Mouse (Mus musculus) forebrain, embryonic 12.5 days (tissue): Measurements from ENCODE around the gene Tap2. TPM values are rescaled to one million over a fixed set of nuclear protein-coding genes. Genes with fewer than 3 reads are reported as not detected.

Experiments
- ATAC-seq: fragments of 200-750 bp; cut with Nextera tagmentation; 2 replicates; pipeline ENCODE4 v1.8.0; 2017; ENCODE audit warnings: moderate TSS enrichment; ENCODE audit not compliant: low FRiP score
- H3K27ac ChIP-seq: fragments of 300-500 bp; sonication (generic); 2 replicates; pipeline ENCODE4 v1.5.1; 2016; ENCODE audit warnings: mild to moderate bottlenecking
- H3K27me3 ChIP-seq: fragments of 300-500 bp; sonication (generic); 2 replicates; pipeline ENCODE4 v1.6.1; 2016; ENCODE audit warnings: mild to moderate bottlenecking
- H3K36me3 ChIP-seq: fragments of 300-500 bp; sonication (generic); replicated peaks from 2 replicates; pipeline ENCODE4 v1.6.1; 2016; ENCODE audit warnings: mild to moderate bottlenecking
- H3K4me1 ChIP-seq: fragments of 300-500 bp; sonication (generic); 2 replicates; pipeline ENCODE4 v1.6.1; 2016
- H3K4me2 ChIP-seq: fragments of 300-500 bp; sonication (generic); 2 replicates; pipeline ENCODE4 v1.6.1; 2016; ENCODE audit warnings: mild to moderate bottlenecking, moderate library complexity
- H3K4me3 ChIP-seq: fragments of 300-500 bp; sonication (generic); replicated peaks from 2 replicates; pipeline ENCODE4 v1.5.1; 2016; ENCODE audit warnings: mild to moderate bottlenecking
- H3K9ac ChIP-seq: fragments of 300-500 bp; sonication (generic); 2 replicates; pipeline ENCODE4 v1.6.1; 2016; ENCODE audit warnings: mild to moderate bottlenecking
- H3K9me3 ChIP-seq: fragments of 300-500 bp; sonication (generic); 2 replicates; pipeline ENCODE4 v1.6.1; 2016
- WGBS: fragments of 180-500 bp; shearing (Covaris S2); methylation state at CpG from one replicate; pipeline ENCODE4 v1.1.7; 2016; 5-methylcytosine and 5-hydroxymethylcytosine counted together
- polyA plus RNA-seq: library from polyadenylated mRNA; unstranded; fragments of >200 nt; fragmentation: Nextera tagmentation; extraction: Ambion mirVana; gene quantifications from 2 replicates; pipeline ENCODE4 v1.2.1, GENCODE M21; 2016

Gene Tap2
- 0.47 and 1.1 TPM in 2 replicates for polyA plus RNA-seq

GRCm38 (mm10) chr17:34203444-34203843 lies at the start of gene Tap2:
Gene Tap2, plus strand, starts transcription at chr17:34203527.
- WGBS = 57% methylated on average over 5 of the region's 5 CpGs
- Histone ChIP-seq H3K9ac (peak within 1 kb of the TSS; percentile 62), H3K4me2 (peak within 1 kb of the TSS; percentile 92), H3K9me3 (no peaks in the 10 kb centered on the region), H3K27me3 (peaks cover 80% of the 10 kb centered on the region), H3K4me3 (peak within 1 kb of the TSS; percentile 64), H3K36me3 (no peaks in the 10 kb centered on the region), H3K4me1 (peaks cover 5% of the 10 kb centered on the region; the same call in 1 of the 2 replicates), H3K27ac (no peak within 1 kb of the TSS)
- ATAC-seq = no peak

DNA sequence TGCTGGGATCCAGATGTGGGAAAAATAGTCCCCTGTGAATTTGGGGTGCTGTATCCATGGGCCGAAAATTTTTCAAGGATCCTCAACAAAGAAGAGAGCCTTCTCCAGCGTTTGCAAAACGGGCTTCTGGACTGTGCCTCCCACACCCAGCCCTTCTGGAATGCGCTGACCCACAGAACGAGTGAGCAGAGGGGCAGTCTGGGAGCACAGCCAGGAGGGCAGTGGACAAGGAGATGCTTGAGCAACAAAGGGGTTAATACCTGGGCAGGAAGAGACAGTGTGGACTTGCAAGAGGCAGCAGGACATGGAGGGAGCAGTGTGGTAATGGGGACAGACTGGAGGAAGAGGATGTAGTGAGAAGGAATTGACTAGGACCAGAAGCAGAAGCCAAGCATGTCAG lies 47.8 kb upstream of the Tap2 start:
- 50% methylated on average over 5 of the region's 5 CpGs for WGBS
- Histone ChIP-seq H3K4me1 (no peaks in the 10 kb centered on the region), H3K4me3 (no peak overlapping the region), H3K9ac (no peak overlapping the region), H3K27ac (no peak overlapping the region), H3K4me2 (no peak overlapping the region), H3K27me3 (no peaks in the 10 kb centered on the region), H3K36me3 (no peaks in the 10 kb centered on the region), H3K9me3 (no peaks in the 10 kb centered on the region)
- ATAC-seq = no peak

GRCm38 (mm10) chr17:34164202-34164895 lies 39.0 kb upstream of the Tap2 start:
- Histone ChIP-seq H3K36me3 (no peaks in the 10 kb centered on the region), H3K9me3 (peaks cover 3% of the 10 kb centered on the region; the same call in 1 of the 2 replicates), H3K4me2 (no peak overlapping the region), H3K27me3 (peaks cover 12% of the 10 kb centered on the region; the same call in 1 of the 2 replicates), H3K9ac (no peak overlapping the region), H3K4me3 (no peak overlapping the region), H3K27ac (no peak overlapping the region), H3K4me1 (no peaks in the 10 kb centered on the region)
- no peak for ATAC-seq
- 42% methylated on average over 9 of the region's 9 CpGs for WGBS

- ATAC-seq = no peak
- 84% methylated on average over 6 of the region's 6 CpGs for WGBS
These were observed 38.1 kb upstream of the Tap2 start for GRCm38 (mm10) chr17:34165033-34165730.

GRCm38 (mm10) chr17:34169279-34169678 lies 34.0 kb upstream of the Tap2 start:
- no peaks in the 10 kb centered on the region for H3K4me1 ChIP-seq
- H3K27ac ChIP-seq = no peak overlapping the region
- H3K36me3 ChIP-seq = no peaks in the 10 kb centered on the region
- ATAC-seq = no peak
- no peak overlapping the region for H3K4me3 ChIP-seq
- H3K27me3 ChIP-seq = peaks cover 15% of the 10 kb centered on the region; the same call in 1 of the 2 replicates
- H3K9ac ChIP-seq = 0 out of 2 replicates have a peak overlapping the region, but pooled peaks have one; percentile 14
- H3K9me3 ChIP-seq = peaks cover 9% of the 10 kb centered on the region; the same call in 1 of the 2 replicates
- WGBS = 0% methylated on average over 2 of the region's 2 CpGs
- H3K4me2 ChIP-seq = no peak overlapping the region

More at GRCm38 (mm10) chr17:34165033-34165730, 38.1 kb upstream of the Tap2 start:
- Histone ChIP-seq H3K4me3 (no peak overlapping the region), H3K9ac (no peak overlapping the region), H3K27ac (no peak overlapping the region), H3K27me3 (peaks cover 13% of the 10 kb centered on the region; the same call in 1 of the 2 replicates), H3K4me2 (no peak overlapping the region), H3K4me1 (no peaks in the 10 kb centered on the region), H3K36me3 (no peaks in the 10 kb centered on the region), H3K9me3 (peaks cover 3% of the 10 kb centered on the region; the same call in 1 of the 2 replicates)

- 23% methylated on average over 4 of the region's 4 CpGs for whole genome bisulfite sequencing
- H3K4me3 ChIP-seq = no peak overlapping the region
- 0 out of 2 replicates have a peak, but pooled peaks cover 7% of the 10 kb centered on the region for H3K9me3 ChIP-seq
- no peaks in the 10 kb centered on the region for H3K4me1 ChIP-seq
- H3K36me3 ChIP-seq = no peaks in the 10 kb centered on the region
- no peak for ATAC-seq
- H3K9ac ChIP-seq = no peak overlapping the region
- peaks cover 15% of the 10 kb centered on the region; the same call in 1 of the 2 replicates for H3K27me3 ChIP-seq
- H3K27ac ChIP-seq = no peak overlapping the region
- no peak overlapping the region for H3K4me2 ChIP-seq
These were observed 32.8 kb upstream of the Tap2 start for GRCm38 (mm10) chr17:34170487-34170876.

- Histone ChIP-seq H3K27ac (no peak overlapping the region), H3K9me3 (0 out of 2 replicates have a peak, but pooled peaks cover 6% of the 10 kb centered on the region), H3K9ac (no peak overlapping the region), H3K36me3 (no peaks in the 10 kb centered on the region), H3K27me3 (peaks cover 15% of the 10 kb centered on the region; the same call in 1 of the 2 replicates), H3K4me2 (no peak overlapping the region), H3K4me1 (no peaks in the 10 kb centered on the region), H3K4me3 (no peak overlapping the region)
- no peak for ATAC-seq
- 43% methylated on average over 13 of the region's 13 CpGs for WGBS
These were observed 32.3 kb upstream of the Tap2 start for GRCm38 (mm10) chr17:34170877-34171498.

GRCm38 (mm10) chr17:34172528-34172927 lies 30.8 kb upstream of the Tap2 start:
- WGBS = 92% methylated on average over 5 of the region's 5 CpGs
- Histone ChIP-seq H3K4me1 (no peaks in the 10 kb centered on the region), H3K4me3 (no peak overlapping the region), H3K4me2 (no peak overlapping the region), H3K9ac (no peak overlapping the region), H3K27me3 (peaks cover 15% of the 10 kb centered on the region; the same call in 1 of the 2 replicates), H3K9me3 (peaks cover 6% of the 10 kb centered on the region; the same call in 1 of the 2 replicates), H3K36me3 (no peaks in the 10 kb centered on the region), H3K27ac (no peak overlapping the region)
- ATAC-seq = no peak

GRCm38 (mm10) chr17:34174075-34174474 lies 29.3 kb upstream of the Tap2 start:
- Histone ChIP-seq H3K9ac (no peak overlapping the region), H3K36me3 (no peaks in the 10 kb centered on the region), H3K4me2 (no peak overlapping the region), H3K27me3 (0 out of 2 replicates have a peak, but pooled peaks cover 6% of the 10 kb centered on the region), H3K4me1 (no peaks in the 10 kb centered on the region), H3K27ac (no peak overlapping the region), H3K4me3 (no peak overlapping the region), H3K9me3 (peaks cover 6% of the 10 kb centered on the region; the same call in 1 of the 2 replicates)
- 69% methylated on average over 1 of the region's 1 CpGs for WGBS
- ATAC-seq = no peak

DNA sequence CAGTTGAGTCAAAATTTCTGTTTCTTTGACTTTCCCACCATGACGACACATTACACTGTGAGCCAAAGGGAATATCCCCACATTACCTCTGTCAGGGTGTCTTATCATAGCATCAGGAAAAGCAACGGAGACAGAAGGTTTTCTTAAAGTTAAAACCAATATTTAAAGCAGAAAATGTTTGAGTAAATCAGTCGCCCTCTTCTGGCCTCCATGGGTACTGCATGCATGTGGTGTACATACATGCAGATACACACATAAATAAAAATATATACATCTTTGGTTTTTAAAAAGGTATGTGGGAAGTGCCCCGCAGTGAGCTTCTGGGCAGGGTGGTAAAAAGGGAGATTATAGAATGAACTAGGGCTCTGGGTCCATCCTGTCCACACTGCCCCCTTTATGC lies 26.1 kb upstream of the Tap2 start:
- H3K4me3 ChIP-seq = no peak overlapping the region
- 70% methylated on average over 4 of the region's 4 CpGs for WGBS
- H3K27ac ChIP-seq = no peak overlapping the region
- H3K9ac ChIP-seq = no peak overlapping the region
- no peak overlapping the region for H3K4me2 ChIP-seq
- no peaks in the 10 kb centered on the region for H3K27me3 ChIP-seq
- H3K4me1 ChIP-seq = no peaks in the 10 kb centered on the region
- H3K9me3 ChIP-seq = peaks cover 5% of the 10 kb centered on the region; the same call in 1 of the 2 replicates
- no peak for ATAC-seq
- no peaks in the 10 kb centered on the region for H3K36me3 ChIP-seq

- H3K36me3 ChIP-seq = no peaks in the 10 kb centered on the region
- no peak overlapping the region for H3K4me3 ChIP-seq
- no peak overlapping the region for H3K4me2 ChIP-seq
- H3K27ac ChIP-seq = no peak overlapping the region
- no peak for ATAC-seq
- H3K4me1 ChIP-seq = no peaks in the 10 kb centered on the region
- no peaks in the 10 kb centered on the region; the same call in 1 of the 2 replicates for H3K9me3 ChIP-seq
- peaks cover 12% of the 10 kb centered on the region for H3K27me3 ChIP-seq
- H3K9ac ChIP-seq = no peak overlapping the region
- WGBS = 71% methylated on average over 6 of the region's 6 CpGs
These were observed 24.3 kb upstream of the Tap2 start for GRCm38 (mm10) chr17:34179019-34179418.
